Mouse (Mus musculus): Measurements from ENCODE around the gene Hoxd3. TPM values are rescaled to one million over a fixed set of nuclear protein-coding genes. Genes with fewer than 3 reads are reported as not detected.

The Hoxd3 gene
- polyA plus RNA-seq, 1 experiment, result 0.09 TPM

- no peak overlapping the region for H3K4me3 ChIP-seq (replicated peaks; ENCODE audit: extremely low read depth, low read depth, low read length)
- TF ChIP-seq POLR2A (IDR thresholded peaks at IDR 0.05; ENCODE audit: borderline replicate concordance, extremely low read depth, low read depth, low read length) (no peak), CTCF (IDR thresholded peaks at IDR 0.05; ENCODE audit: insufficient read depth, low read length) (no peak)
- no peaks in the 10 kb centered on the region for H3K4me1 ChIP-seq (ENCODE audit: control insufficient read depth, insufficient read depth, low read length)
- DNase-seq, result no peak
- 11% methylated on average over 19 of the region's 19 CpGs for WGBS
Observed at GRCm38 (mm10) chr2:74713239-74714150, 1.8 kb downstream of the Hoxd3 start.

DNA sequence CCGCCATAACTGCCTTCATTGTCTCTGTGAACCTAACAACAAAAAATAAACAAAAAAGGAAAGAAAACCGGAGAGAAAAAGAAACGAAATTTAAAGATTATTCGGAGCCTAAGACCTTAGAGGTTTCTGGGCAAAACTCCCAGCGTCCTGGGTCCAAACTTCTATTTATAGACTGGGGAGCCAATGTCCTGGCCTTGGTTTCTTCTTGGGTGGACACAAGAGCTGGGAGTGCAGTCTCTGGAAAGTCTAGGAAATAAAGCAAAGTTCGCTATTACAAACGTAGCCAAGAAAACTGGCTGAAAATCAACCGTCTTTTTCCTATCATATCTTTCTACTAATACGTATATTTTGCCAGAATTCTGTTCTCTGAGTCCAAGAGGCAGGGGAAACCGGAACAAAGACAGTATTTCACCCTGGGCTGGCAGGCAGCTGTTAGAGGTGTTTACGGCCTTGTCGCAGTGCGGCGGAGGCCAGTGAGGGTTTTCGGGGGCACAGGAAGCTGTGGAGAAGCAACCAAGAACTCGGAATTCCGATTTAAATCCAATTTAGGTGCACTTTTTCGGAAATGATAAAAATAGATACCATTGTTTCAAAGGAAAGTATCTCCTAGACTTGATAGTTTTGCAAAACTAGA, 2.5 kb downstream of the Hoxd3 start:
- H3K4me1 ChIP-seq (ENCODE audit: control insufficient read depth, insufficient read depth, low read length), result no peaks in the 10 kb centered on the region
- no peak for TF ChIP-seq CTCF (IDR thresholded peaks at IDR 0.05; ENCODE audit: insufficient read depth, low read length)
- no peak for TF ChIP-seq POLR2A (IDR thresholded peaks at IDR 0.05; ENCODE audit: borderline replicate concordance, extremely low read depth, low read depth, low read length)
- no peak for DNase-seq
- H3K4me3 ChIP-seq (replicated peaks; ENCODE audit: extremely low read depth, low read depth, low read length), result no peak overlapping the region
- WGBS, result 16% methylated on average over 18 of the region's 18 CpGs

DNA sequence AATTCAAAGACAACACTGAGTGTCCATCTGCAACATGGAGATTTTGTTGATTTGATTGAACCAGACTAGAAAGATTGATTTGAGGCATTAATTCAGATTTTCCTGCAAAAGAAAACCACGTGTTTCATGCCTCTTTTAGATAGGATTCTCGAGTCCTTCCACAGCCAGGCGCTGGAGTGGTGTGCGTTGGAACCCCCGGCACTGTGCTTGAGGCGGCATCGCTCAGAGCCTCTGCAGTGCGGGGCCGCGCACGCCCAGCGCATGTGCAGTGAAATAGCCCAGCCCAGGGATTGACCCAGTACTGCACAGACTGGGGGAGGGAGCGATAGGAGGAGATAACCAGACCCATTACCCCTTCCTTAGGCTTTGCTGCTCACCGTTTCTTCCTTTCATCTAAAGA, 3.2 kb downstream of the Hoxd3 start:
- TF ChIP-seq CTCF (IDR thresholded peaks at IDR 0.05; ENCODE audit: insufficient read depth, low read length), result no peak
- no peak for TF ChIP-seq POLR2A (IDR thresholded peaks at IDR 0.05; ENCODE audit: borderline replicate concordance, extremely low read depth, low read depth, low read length)
- Histone ChIP-seq H3K4me3 (replicated peaks; ENCODE audit: extremely low read depth, low read depth, low read length) (no peak overlapping the region), H3K4me1 (ENCODE audit: control insufficient read depth, insufficient read depth, low read length) (no peaks in the 10 kb centered on the region)
- no peak for DNase-seq
- WGBS, result 4% methylated on average over 14 of the region's 14 CpGs

DNA sequence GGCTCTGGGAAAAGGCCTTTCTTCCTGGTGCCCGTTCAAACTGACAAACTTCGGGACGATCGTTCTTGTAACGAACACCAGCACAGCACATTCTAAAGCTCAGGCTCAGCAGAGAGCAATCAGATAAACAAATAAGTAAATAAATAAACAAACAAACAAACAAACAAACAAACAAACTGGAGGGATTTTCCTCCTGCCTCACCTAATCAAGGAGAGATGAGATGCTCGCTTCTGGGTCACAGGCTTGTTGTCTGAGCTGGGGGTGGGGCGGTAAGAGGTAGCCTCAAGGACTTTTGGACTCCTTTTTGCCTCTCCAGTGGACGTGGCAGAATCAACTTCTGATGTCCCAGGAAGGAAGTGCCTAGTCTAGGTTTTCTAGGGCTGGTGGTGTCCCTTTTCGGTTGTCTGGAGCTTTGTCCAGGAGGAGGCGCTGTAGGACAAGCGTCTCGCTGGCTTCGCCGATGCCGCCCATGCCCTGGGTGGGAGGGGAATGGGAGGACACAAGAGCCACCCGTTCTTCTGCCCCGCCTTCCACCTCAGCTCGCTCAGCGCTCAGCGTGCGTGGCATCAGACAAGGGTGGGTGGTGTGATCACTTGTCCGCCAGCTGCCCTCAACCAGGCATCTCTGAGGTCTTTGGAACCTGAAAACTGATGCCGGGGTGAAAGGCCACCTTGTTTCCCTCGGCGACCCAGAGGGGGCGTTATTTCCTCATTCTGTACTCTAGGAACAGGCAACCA, 3.9 kb downstream of the Hoxd3 start:
- Histone ChIP-seq H3K4me3 (replicated peaks; ENCODE audit: extremely low read depth, low read depth, low read length) (peak overlapping the region; percentile 18), H3K4me1 (ENCODE audit: control insufficient read depth, insufficient read depth, low read length) (no peaks in the 10 kb centered on the region)
- 5% methylated on average over 26 of the region's 26 CpGs for WGBS
- TF ChIP-seq POLR2A (IDR thresholded peaks at IDR 0.05; ENCODE audit: borderline replicate concordance, extremely low read depth, low read depth, low read length), result no peak
- peak; percentile 84 for TF ChIP-seq CTCF (IDR thresholded peaks at IDR 0.05; ENCODE audit: insufficient read depth, low read length)
- DNase-seq, result peak; percentile 70

- TF ChIP-seq CTCF (IDR thresholded peaks at IDR 0.05; ENCODE audit: insufficient read depth, low read length) (no peak), POLR2A (IDR thresholded peaks at IDR 0.05; ENCODE audit: borderline replicate concordance, extremely low read depth, low read depth, low read length) (no peak)
- 24% methylated on average over 2 of the region's 2 CpGs for WGBS
Observed at GRCm38 (mm10) chr2:74720384-74720783, 8.7 kb downstream of the Hoxd3 start.

DNA sequence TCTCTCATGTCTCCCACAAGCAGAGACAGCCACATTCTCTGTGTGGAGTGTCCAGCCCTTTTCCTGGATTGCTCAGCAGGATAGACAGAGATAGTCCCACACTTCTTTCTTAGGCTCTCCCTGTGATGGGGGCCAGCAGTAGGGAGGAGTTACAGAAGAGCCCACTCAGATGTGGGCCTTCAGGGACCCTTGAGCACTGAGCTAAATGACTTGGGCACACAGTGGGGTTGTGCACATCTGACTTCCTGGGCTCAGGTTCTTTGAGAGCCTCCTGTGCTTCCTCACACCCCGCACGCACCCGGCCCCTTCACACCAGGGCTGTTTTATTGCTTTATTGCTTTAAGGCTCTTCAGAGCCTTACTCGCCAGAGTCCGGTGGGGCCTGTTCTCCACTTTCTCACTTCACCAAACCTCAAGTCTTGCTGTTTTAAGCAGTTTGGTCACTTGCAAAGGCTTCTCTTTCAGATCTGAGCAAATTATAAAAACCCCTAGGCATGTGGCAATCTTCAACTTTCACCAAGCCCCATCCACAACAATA, 9.3 kb downstream of the Hoxd3 start:
- H3K4me3 ChIP-seq (replicated peaks; ENCODE audit: extremely low read depth, low read depth, low read length), result no peak overlapping the region
- DNase-seq, result no peak
- WGBS, result 27% methylated on average over 5 of the region's 5 CpGs
- H3K4me1 ChIP-seq (ENCODE audit: control insufficient read depth, insufficient read depth, low read length), result no peaks in the 10 kb centered on the region
- TF ChIP-seq CTCF (IDR thresholded peaks at IDR 0.05; ENCODE audit: insufficient read depth, low read length), result no peak
- no peak for TF ChIP-seq POLR2A (IDR thresholded peaks at IDR 0.05; ENCODE audit: borderline replicate concordance, extremely low read depth, low read depth, low read length)

More at GRCm38 (mm10) chr2:74720384-74720783, 8.7 kb downstream of the Hoxd3 start:
- no peaks in the 10 kb centered on the region for H3K4me1 ChIP-seq (ENCODE audit: control insufficient read depth, insufficient read depth, low read length)
- DNase-seq, result no peak
- no peak overlapping the region for H3K4me3 ChIP-seq (replicated peaks; ENCODE audit: extremely low read depth, low read depth, low read length)

DNA sequence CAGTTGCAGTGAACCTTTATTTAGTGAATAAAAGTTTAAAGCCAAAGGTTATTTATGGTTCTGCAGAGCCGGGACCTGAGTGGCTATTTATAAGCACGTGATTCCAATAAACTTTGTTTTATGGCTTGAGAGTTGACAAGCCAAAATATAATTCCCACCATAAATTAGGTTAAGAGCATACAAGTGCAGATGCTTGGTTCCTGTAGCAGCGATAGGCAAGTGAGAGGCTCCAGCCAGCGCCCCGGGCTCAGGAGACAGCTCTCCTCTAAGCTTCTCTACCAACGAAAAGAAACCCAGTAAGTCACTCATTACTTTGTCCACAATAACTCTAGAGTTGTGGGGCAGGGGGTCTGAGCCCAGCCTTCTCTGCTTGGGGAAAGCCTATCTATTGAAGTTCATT, 10.2 kb downstream of the Hoxd3 start:
- no peaks in the 10 kb centered on the region for H3K4me1 ChIP-seq (ENCODE audit: control insufficient read depth, insufficient read depth, low read length)
- WGBS, result 15% methylated on average over 6 of the region's 6 CpGs
- DNase-seq, result no peak
- no peak overlapping the region for H3K4me3 ChIP-seq (replicated peaks; ENCODE audit: extremely low read depth, low read depth, low read length)
- TF ChIP-seq CTCF (IDR thresholded peaks at IDR 0.05; ENCODE audit: insufficient read depth, low read length), result no peak
- TF ChIP-seq POLR2A (IDR thresholded peaks at IDR 0.05; ENCODE audit: borderline replicate concordance, extremely low read depth, low read depth, low read length), result no peak

- Histone ChIP-seq H3K4me3 (replicated peaks; ENCODE audit: extremely low read depth, low read depth, low read length) (no peak overlapping the region), H3K4me1 (ENCODE audit: control insufficient read depth, insufficient read depth, low read length) (no peaks in the 10 kb centered on the region)
- no peak for TF ChIP-seq POLR2A (IDR thresholded peaks at IDR 0.05; ENCODE audit: borderline replicate concordance, extremely low read depth, low read depth, low read length)
- TF ChIP-seq CTCF (IDR thresholded peaks at IDR 0.05; ENCODE audit: insufficient read depth, low read length), result no peak
- DNase-seq, result no peak
- WGBS, result 17% methylated on average over 8 of the region's 8 CpGs
Observed at GRCm38 (mm10) chr2:74722949-74723348, 11.2 kb downstream of the Hoxd3 start.

Data from lung, adult 2 months (tissue).